Mouse (Mus musculus) large intestine, adult 2 months (tissue): ENCODE results near the gene Map4k3. TPM values are rescaled to one million over a fixed set of nuclear protein-coding genes. Genes with fewer than 3 reads are reported as not detected.

ENCODE experiments used
- DNase-seq: peaks from one replicate; pipeline ENCODE4 v3.0.0-alpha.2; 2012; ENCODE audit warnings: low read depth, low spot score
- WGBS: fragments of 180-500 bp; shearing (Covaris S2); methylation state at CpG from one replicate; pipeline ENCODE4 v1.1.7; 2018; 5-methylcytosine and 5-hydroxymethylcytosine counted together
- polyA plus RNA-seq: library from polyadenylated mRNA; depleted of rRNA; stranded (reverse); fragments of >200 nt; gene quantifications from 2 replicates; pipeline ENCODE4 v1.2.3, GENCODE M21; 2012

Gene Map4k3
- polyA plus RNA-seq, 1 experiment, result 10.6 TPM

DNA sequence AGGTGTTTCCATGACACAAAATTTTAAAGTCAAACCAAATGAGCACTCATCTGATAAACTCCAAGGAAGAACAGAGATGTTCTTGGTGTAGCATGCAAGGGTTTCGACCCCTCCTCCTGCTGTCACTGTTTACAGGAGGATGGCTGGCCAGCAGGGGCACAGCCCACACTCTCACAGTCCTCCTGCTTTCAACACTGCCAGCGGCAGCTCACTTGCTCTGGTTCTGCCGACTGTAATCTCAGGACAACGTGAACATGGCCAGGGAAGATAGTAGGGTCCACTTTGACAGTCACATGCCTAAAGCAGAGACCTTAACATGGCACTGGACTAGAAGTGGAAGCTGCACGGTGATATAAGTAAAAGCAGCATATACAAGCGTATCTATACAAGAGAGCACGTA is 34.6 kb downstream of the Map4k3 start:
- DNase-seq, result no peak
- WGBS, result 64% methylated on average over 7 of the region's 7 CpGs

DNA sequence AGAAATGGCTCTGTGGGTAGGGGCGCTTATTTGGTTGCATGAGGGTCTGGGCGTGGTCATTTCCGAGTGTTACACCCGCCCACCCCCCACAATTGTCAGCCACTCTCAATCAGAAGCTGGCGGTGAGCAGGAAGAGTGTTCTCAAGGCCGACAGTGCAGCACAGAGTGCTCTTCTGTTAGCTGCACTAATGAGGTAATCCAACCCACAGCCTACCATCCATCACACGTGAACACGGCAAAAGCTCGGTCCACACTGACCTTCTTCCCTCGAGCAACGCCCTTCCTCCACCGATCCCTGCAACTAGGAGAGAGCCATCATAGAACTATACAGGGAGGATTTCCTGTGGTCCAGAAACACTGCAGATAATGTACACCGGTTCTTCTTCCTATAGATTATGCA is 36.1 kb downstream of the Map4k3 start:
- DNase-seq, result no peak
- WGBS, result 87% methylated on average over 13 of the region's 13 CpGs

DNA sequence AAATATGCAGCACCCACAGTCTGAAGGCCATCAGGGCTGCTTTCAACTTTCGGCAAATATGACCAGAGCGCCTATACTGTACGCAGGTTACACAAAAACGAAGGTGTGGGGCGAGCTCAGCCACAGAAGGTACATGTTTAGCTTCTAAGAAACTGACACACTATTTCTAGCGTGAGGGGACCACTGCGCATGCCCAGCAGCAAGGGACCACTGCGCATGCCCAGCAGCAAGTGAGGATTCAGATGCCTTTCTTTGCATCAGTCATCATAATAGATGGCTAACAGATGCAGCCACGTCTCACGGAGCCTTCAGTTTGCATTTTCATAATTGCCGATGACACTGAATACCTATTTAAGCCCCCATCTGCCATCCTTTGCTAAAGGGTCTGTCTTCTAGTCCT is 39.6 kb downstream of the Map4k3 start:
- WGBS, result 92% methylated on average over 11 of the region's 11 CpGs
- no peak for DNase-seq

DNA sequence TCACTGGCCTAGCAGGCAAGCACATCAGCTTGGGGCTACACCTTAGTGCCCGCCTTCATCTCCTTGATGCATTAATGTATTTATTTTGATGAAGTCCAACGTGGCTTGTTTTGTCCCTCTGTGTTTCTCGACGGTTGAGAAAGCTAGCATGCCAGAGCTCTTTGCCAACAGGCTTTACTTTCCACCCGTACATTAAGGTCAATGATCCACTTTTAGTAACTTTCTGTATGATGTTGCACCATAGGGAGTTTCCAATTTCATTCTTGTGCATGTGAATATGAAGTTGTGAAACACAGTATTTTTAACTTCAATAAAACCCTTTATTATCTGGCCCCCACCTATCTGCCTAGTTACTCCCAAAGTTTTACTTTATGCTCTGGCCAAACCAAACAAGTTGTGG is 42.2 kb downstream of the Map4k3 start:
- 42% methylated on average over 5 of the region's 5 CpGs for WGBS
- no peak for DNase-seq

DNA sequence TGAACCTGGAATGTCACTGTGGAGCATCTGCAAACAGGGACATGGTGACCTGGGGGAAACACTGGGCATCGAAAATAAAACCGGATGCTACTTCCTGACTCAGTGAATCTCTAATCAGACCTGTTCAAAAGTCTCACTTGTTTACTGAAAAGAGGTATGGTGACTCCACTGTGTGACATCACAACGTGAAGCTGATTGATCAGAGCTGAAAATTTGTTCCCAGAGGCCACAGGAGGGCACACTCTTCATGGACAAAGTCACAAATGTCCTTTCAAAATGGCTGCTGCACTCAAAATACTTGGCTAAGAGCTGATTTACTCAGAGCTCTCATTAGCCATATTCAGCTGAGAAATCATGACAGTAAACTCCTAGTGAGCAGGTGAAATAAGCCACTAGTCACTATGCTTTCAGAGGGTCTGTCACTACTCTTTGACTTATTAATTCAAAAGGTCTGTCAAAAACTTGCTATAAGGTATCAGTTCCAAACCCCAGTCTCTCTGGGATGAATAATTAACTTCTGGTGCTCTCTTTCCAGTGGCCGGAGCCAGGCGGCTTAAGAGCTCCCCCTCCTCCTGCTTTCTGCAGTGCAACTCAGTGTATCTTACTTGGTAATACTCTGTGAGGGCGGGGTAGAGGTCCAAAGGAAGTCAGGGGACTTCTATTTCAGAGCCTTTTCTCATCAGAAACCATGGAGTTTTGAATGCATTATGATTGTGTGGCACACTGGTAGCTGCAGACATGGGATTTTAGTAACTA is 44.3 kb downstream of the Map4k3 start:
- 24% methylated on average over 6 of the region's 6 CpGs for WGBS
- peak; percentile 52 for DNase-seq

DNA sequence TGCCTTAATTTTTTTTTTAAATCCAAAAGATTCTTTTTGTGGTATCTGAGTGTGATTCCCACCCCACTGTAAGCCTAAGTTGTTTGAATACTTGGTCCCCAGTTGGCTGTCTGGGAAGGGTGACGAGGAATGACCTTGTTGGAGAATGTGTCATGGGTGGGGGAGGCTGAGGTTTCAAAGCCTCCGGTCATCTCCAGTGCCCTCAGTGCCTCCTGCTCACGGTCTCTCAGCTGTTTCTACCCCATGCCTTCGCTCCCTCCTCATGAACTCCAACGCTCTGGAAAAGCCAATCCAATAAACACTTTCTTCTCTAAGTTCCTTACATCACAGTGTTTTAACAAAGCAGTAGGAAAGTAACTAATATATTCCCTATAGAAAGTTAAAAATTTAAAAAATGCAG is 45.2 kb downstream of the Map4k3 start:
- 74% methylated on average over 5 of the region's 5 CpGs for WGBS
- no peak for DNase-seq

DNA sequence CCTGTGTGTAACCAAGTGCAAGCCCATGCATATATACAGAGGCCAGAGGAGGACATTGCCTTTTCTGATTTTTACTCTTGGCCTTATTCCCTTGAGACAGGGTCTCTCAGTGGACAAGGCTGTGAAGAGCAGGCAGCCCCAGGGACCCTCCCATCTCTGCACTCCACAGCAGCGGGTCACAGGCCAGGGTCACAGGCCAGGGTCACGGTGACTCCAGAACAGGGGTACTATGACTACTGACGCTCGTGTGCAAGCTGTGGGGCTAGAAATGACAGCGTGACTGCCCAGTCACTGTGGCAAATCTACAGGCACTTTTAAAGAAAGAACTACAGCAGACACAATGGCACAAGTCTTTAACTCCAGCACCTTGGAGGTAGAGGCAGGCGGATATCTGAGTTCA is 50.1 kb downstream of the Map4k3 start:
- 92% methylated on average over 6 of the region's 6 CpGs for WGBS
- DNase-seq, result no peak

DNA sequence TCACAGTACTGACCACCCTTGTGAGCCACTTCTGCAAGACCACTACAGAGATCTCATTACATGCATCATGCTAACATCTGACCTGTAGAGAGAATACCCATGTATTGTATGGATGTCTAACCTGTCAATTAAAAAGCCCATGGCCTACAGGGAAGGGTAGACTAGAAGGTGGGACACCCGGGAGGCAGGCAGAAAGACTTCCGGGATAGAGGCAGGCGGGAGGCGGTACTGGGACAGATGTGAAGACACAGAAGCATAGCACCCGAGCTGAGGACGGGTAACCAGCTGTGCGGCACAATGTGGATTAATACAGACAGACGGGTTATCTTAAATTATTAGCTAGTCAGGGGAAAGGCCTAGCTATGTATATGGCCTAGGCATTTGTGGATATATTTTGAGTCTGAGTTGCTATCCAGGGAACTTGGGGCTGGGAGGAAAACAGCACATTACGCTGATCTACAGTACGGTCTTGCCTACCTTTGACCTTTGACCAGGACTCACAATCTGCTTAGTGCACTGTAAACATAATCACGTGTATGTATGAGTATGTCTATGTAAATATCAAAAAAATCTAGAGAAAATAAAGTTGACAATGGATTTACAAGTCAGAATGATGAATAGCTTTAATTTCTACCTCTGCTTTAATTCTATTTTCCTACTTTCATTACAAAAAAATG is 51.3 kb downstream of the Map4k3 start:
- whole genome bisulfite sequencing, result 49% methylated on average over 11 of the region's 11 CpGs

DNA sequence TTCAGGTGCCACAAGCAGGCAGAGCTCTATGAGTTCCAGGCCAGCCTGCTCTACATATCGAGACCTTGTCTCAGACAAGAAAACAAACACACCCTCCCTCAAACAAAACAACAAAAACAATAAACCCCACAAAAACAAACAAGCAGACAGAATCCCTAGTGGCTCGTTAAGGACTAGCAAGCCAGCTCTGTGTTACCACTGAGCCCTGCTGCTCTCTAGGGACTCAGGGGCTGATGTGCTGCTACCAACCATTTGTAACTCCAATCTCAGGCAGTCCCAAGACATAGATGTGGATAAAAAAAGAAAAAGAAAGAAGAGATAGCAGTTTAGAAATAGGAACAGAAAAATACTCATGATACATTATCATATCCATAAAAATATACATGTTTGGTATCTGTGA is 52.1 kb downstream of the Map4k3 start:
- DNase-seq, result no peak
- 54% methylated on average over 2 of the region's 2 CpGs for WGBS

More for the DNA sequence above, 51.3 kb downstream of the Map4k3 start:
- peak; percentile 64 for DNase-seq

DNA sequence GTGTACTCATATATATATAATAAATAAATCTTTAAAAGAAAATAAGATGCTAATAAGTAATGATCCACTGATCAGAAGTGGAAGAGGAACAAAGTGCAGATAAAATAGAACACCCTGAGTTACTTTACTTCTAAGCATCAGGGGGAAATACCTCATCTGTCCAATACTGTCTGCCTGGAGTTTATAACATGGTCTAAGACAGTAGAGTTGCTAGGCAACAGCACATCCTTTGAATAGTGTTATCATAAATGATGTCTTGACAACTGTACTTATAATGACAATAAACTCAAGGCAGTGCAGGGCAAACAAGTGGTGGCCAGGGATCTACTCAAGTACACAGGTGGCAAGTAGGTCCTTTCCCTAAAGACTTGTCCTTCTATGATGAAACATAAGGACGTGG is 57.9 kb downstream of the Map4k3 start:
- 83% methylated on average over 1 of the region's 1 CpGs for WGBS
- no peak for DNase-seq

DNA sequence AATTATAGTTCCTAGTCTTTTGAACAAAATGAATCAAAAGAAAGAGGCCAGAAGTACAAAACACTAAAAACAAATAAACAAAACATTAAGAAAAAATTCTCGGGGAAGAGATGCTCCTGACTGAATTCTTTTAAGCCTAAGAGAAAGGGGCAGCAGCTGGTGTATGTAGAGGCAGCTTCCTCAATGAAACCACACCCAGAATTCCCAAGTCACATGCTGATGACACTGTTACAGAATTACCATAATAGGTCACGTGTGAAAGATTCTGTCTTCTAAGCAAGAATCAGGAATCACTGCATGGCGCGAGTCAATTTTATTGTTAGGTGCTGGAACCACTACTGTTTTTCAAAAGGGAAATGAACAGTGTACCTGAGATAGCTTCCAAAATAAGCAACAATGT is 64.7 kb downstream of the Map4k3 start:
- no peak for DNase-seq

DNA sequence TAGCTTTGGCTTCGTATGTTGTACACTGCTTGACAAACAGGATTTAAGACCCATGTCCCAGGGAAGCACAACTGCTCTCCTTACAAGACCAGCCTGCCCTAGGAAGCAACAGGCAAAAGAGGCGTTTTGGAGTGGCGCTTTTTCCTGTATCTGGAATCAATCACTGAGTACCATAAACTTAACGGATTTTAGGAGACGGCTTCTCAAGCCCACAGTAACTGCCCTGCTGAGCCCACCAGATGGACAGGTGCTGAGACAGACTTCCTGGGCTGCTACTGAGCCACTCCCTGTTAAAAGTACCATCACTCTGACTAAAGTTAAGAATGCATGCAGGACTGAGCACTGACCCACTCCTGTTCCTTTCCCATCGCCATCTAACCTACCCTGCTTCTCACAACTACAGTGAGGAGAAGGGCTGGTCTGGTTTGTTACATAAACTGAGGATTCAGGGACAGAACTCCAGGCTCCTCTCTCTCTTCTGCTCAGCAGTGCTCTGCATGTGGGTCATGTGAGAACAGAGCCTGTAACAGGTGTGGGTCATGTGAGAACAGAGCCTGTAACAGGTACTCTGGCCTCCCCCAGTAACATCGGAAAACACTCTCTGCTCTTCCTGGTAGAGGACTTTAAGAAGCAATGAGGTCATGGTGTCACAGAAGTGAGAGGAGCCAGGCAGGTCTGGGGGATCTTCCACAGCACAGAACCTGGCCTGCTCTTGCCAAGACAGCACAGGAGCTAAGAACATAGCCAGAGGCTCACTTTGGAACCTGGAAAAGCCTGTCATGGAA is 65.3 kb downstream of the Map4k3 start:
- WGBS, result 63% methylated on average over 7 of the region's 7 CpGs
- DNase-seq, result no peak

More for the DNA sequence above, 64.7 kb downstream of the Map4k3 start:
- 64% methylated on average over 4 of the region's 4 CpGs for WGBS

DNA sequence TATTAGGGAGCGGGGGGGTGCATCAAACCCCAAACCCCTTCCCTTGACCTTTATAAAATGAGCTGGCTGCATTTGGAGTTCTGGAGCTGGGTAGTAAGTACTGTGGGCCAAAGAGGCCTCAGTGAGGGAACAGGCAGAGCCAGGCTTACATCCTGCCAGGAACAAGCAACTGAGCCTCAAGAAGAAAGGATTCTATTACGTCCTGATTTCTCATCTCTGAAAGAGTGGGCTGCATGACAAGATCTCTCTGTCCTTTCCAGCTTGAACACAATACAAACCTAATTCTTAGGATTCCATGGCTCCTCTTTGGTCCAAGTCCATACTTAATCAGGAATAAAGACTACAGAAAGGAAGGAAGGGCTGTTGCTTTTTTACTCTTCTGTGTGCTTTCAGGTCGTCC is 66.4 kb downstream of the Map4k3 start:
- 81% methylated on average over 3 of the region's 3 CpGs for WGBS
- no peak for DNase-seq

DNA sequence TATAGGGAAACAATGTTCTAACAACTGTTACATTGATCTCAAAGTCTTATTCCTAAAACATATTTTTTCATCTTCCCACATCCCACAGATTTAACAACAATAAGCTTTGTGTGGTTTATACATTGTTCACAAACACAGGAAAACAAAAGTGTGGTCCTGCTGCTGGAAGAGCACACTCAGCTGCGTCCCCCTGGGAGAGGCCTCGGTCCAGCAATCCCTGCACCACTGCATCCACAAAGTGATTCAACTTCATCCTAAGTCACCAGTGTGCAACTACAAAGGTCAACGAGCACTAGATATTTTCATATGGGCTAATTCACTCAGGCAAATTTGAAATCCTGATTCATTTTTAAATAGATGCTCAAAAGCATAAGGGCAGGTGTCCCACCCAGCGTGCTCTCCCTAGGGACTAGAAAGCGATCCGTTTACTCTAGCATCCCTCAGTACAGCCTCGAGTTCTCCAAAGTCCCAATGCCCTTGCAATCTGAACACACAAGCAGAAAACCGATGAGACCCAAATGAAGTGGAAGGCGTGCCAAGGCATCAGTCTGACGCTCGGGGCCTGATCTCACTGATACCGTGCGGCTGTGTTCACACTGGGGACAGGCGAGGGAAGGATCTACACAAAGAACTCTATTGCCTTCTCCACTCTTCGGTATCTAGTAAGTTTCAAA is 67.4 kb downstream of the Map4k3 start:
- 90% methylated on average over 15 of the region's 15 CpGs for WGBS
- no peak for DNase-seq

DNA sequence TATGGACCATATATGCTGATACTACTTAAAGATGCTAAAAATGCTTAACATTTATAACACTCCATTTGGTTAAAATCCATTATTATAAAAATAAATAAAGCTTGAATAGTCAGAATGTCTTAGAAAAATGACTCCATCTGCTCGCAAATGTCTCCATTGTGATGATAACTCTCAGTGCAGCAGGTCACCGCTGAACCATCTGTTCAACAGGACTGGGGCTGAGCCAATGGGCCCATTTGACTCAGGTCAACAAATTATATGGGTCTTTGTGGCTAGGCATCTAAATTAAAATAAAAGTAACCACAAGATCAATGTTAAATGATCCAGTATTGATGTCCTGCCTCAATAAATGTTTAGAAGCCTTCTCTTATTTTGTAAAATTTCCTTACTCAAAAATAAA is 68.1 kb downstream of the Map4k3 start:
- DNase-seq, result no peak
- WGBS, result 87% methylated on average over 2 of the region's 2 CpGs

DNA sequence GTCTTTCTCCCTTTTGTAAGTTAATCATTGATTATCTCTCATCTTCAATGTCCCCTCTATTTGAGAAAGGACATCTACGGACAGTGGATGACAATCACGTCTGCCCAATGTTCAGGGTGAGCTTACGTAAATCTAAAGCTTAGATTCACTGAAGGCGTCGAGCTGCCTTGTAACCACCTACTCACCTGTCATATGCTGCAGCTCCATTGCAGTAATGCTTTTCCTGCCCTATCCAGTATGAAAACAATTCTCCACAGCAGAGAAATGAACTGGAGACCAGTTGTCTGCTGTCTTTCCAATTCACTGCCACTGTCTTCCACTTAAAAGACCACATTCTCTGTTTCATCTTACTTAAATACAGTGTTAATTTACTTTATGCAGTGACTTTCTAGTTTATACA is 68.5 kb downstream of the Map4k3 start:
- DNase-seq, result no peak
- WGBS, result 93% methylated on average over 5 of the region's 5 CpGs

DNA sequence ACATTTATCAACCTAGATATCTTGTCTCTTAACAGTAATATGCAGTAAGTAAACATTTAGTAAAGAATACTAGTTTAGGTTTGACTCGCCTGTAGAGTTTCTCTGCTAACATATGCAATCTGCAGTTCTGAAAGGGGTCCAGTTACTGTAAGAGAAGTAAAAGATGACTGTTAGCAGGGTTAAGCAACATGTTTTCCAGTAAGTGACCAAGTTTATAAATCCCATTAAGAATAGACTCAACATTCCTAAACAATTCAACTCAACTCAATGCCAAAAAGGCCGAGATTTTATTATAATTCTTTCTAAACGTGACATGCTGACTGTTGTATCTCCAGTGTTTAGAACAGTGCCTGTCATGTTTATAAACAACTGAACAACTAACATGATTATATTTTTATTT is 74.0 kb downstream of the Map4k3 start:
- DNase-seq, result no peak
- WGBS, result 81% methylated on average over 3 of the region's 3 CpGs

DNA sequence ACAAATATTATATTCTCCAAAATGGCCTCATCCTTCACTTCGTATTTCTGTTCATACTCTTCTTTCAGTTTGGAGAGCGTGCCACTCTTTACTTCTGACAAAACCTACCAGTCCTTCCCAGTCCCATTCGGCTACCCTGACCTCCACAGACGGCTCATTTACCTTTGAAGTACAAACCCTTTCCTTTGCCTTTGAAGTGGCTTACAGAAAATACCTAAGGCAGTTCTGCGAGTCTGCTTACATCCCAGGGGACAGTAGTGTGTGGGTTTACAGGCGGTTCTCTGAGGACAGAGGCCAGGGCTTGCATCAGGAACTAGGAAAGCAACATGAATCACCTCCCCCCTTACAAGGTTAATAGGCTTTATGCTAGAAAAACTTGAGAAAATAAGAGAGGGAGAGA is 75.5 kb downstream of the Map4k3 start:
- 78% methylated on average over 6 of the region's 6 CpGs for WGBS
- DNase-seq, result no peak

DNA sequence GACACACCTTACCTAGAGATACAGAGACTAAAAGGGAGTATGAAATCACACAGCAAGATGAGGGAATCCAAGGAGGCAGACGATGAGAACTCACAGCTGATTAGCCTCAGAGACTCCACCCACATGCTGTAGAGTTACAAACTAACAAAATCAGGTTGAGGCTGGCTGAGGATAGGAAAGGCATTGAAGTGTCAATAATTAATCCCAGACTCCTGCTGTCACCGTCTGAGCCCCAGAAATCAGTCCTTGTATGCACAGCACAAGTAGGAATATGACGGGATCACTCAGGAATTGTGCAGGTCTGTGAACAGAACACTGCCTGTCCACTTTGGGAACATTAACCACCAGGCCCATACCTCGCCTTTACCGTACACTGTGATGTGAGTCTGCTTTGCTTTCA is 81.4 kb downstream of the Map4k3 start:
- DNase-seq, result no peak
- 65% methylated on average over 5 of the region's 5 CpGs for WGBS

DNA sequence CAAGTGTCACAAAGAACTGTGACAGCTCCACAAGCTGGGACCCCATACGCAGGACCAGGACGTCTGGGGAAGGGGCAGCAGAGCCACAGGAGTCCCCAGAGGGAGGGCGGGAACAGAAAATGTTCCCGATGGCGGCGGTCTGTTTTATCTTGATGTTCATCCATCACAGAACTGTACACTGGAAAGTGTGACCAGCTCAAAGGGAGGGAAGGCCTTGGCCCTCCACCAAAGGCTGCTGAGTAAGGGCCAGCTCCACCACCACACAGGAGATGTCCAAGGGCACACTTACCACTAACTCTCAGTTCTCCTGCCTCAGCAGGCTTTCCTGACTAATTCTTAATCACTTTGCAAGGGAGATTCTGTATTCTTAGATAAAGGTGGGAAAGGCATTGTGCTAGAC is 82.2 kb downstream of the Map4k3 start:
- no peak for DNase-seq
- WGBS, result 84% methylated on average over 6 of the region's 6 CpGs
